Mouse (Mus musculus) granulocyte monocyte progenitor cell, adult 5-6 weeks (primary cell): ENCODE results near the gene Adam15. TPM values are rescaled to one million over a fixed set of nuclear protein-coding genes. Genes with fewer than 3 reads are reported as not detected.

Experiments
- ATAC-seq: replicated peaks from 2 replicates; pipeline ENCODE4 v1.8.0; 2016; ENCODE audit warnings: mild to moderate bottlenecking, moderate TSS enrichment, inconsistent platforms; ENCODE audit not compliant: poor library complexity, severe bottlenecking
- total RNA-seq, 2 experiments: library from RNA; stranded (forward) in 1 of 2; stranded (reverse) in 1 of 2; fragments of 200-712, 200-1000 nt in 1 of 2; fragments of >200 nt in 1 of 2; fragmentation: Nextera tagmentation in 1 of 2; gene quantifications; 2 replicates each; pipeline ENCODE4 v1.2.3; 2014 to 2017

Gene Adam15
- total RNA-seq, 2 experiments from 2014 or later: 34.8 to 42.7 TPM

DNA sequence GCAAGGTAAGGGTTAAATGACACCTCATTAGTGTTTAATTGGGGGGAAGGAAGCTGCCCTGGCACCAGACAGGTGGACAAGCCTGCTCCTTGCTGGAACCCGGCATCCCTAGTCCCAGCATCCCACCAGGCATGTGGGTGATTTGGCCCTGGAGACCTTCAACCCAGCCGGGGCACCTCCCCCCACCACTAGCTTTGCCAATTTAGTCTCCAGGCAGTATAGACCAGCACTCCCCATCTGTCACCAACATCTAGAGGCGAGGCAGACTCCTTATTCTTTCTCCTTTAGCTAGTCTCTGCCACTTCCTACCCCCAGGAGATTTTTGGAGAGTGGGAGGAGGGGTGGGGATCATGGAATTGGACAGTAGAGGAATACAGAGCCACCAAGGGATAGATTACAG, 19.4 kb downstream of the Adam15 start:
- no peak for ATAC-seq

DNA sequence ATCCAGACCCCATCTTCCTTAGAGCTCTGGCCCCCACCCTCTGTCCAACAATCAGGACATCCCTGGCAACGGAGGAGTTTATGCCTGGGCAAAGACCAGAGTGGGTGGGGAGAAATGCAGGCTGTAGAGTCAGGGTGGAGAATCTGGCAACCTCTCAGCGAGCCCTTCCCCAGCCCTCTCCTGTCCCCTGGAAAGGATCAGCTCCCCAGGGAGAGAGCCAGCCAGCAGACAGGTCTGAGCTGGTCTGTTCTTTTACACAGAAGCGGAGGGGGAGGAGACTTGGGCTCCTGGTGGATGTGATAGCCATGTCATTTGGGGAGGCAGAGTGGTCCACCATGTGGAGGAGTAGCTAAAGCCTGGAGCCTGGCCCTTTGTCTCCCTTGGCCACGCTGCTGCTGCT, 21.2 kb downstream of the Adam15 start:
- ATAC-seq: no peak

DNA sequence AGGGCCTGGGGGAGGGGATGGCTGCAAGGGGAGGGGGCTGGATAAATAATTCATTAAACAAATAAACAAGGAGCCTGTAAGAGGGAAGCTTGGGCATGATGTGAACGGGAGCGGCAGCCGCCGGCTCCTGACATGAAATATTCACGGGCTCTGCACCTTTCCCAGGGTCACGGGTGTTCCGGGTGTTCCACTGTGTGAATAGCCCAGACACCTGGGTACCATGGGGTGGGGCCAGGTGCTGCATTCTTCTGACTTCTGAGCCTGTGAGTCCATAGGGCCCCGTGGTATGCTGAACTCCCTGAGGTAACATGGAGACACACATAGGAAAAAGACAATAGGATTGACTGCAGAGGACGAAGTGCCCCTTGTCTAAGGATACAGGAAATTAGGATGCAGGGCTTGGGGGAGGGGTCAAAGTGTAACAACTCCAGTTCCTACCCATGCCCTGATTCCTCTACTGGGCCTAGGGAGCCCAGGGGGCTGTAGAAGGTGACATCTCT, 22.4 kb downstream of the Adam15 start:
- no peak for ATAC-seq

DNA sequence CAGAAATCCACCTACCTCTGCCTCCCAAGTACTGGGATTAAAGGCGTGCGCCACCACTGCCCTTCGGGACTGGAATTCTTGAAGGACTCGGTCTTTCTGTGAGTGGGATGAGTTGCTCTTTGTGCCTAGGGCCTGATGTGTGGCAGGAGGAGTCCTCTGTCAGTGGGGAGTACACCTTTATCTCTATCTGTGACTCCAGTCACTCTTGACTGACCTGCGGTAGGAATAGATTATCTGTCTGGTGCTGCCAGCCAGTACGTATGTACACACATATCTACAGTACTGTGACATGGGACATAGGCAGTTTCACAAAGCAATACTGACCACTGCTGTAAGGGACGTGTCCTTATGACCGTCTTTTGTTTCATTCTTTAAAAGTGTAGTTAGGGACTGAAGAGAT, 23.9 kb downstream of the Adam15 start:
- no peak for ATAC-seq

DNA sequence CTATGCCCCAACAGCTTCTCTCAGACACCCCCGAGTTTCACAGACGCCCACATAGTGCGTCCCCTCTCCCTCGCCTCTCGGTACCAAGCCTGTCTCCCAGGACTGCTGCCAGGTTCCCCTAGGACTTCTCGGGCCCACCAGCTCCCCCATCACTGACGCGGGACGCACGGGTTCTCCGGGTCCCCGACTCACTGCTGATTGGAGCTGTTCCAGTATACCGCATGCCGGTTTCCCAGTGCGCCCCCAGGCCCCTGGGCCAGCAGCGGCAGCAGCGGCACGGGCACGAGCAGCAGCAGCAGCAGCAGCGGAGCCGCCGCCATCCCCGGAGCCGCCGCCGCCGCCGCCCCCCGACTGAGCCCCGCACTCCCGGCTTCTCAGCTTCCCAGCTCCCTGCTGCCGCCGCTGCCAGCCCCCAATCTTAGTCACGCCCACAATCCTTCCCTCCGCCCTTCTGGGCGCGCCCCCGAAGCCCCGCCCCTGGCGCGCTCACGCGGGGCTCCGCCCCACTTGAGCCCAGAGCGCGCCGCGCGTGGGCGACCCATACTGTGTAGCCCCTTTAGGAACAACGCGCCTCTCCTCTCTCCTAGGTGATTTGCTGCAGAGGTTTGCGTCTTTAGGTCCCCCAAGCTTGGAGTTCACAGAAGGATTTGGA, 27.2 kb downstream of the Adam15 start, which contains the start of gene Efna3:
TSS of gene Efna3 (minus strand) at position 452 of the 652 bp plus-strand sequence.
- ATAC-seq: peak; percentile 50

DNA sequence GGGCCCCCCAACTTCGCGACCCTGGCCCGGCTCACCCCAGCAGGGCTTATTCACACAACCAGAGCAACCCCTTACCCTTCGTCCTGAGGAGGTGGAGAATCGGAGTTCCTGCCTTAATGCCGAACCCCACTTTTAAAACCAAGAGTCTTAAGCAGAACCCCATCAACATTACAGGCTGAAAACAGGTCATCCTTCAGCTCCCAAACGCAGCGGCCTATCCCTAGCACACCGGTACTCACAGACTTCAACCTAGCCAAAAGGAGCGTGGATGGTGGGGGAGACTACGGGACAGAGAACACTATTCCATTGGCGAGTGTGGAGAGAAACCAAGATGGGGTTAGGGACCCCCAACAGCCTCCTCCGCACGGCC, 27.7 kb downstream of the Adam15 start:
- no peak for ATAC-seq

DNA sequence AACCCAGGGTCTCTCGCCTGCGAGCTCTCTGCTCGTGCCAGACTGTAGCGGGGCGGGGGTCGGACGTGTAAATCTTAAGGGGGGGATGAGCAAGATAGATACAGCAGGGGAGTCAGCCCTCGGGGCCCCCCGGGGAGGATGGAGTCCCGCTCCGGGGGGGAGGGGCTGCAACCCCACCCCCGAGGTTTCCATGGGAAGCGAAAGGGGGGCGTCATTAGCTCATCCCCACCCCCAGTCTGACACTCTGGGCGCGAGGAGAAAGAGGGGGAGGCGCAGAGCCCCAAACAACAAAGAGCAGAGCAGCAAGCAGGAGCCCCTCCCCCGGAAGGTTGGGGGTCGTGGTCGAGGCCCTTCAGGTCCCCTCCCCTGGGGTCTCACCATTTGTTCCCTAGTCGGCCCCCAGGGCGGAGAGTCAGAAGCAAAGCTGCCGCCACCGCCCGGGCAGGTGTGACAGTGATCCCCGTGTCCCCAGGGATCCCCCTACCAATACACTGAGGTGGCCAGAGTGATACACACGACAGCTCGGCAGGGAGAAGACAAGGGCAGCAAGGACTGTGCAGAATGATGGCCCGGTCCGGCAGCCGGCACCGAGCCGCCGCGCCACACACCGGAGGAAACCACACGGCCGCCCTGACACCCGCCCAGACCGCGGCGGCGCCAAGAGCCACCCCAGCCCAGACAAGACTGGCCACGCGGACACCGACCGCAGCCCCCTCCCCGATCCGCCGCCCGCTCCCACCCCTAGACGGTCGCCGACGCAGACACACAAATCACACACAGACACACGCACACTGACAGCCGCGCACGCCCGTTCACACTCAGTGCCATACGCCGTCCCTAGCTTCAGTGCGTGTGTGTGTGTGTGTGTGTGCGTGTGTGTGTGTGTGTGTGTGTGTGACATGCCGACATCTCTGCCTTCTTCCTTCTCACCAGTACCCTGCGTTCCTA, 28.3 kb downstream of the Adam15 start:
- ATAC-seq: 0 out of 2 replicates have a peak, but pooled peaks have one; percentile 8

DNA sequence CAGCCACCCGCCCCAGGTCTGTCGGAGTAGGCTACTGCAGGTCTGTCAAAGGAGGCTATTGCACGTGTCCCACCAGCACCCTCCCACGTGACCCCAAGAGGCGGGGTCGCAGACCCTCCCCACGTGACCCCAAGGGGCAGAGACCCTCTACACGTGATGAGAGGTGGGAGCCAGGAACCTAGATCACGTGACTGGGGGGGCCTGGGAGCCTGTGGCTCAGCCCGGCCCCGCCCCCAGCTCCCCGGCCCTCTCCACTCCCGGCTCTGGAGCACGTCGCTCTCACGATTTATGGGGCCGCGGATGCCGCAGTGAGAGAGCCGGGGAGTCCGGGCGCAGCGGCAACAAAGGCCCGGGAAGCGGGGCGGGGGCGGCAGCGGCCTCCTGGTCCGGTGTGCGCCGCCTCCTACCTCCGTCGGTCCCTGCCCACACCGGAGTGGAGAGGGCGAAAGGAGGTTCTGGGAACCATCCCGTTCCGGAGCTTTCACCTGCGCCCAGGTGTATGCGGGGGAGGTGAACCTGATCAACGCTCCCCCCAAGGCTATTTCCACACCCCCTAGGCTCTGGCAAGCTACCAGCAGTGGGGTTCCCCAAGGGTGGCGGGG, 29.1 kb downstream of the Adam15 start:
- ATAC-seq: 0 out of 2 replicates have a peak, but pooled peaks have one; percentile 12

DNA sequence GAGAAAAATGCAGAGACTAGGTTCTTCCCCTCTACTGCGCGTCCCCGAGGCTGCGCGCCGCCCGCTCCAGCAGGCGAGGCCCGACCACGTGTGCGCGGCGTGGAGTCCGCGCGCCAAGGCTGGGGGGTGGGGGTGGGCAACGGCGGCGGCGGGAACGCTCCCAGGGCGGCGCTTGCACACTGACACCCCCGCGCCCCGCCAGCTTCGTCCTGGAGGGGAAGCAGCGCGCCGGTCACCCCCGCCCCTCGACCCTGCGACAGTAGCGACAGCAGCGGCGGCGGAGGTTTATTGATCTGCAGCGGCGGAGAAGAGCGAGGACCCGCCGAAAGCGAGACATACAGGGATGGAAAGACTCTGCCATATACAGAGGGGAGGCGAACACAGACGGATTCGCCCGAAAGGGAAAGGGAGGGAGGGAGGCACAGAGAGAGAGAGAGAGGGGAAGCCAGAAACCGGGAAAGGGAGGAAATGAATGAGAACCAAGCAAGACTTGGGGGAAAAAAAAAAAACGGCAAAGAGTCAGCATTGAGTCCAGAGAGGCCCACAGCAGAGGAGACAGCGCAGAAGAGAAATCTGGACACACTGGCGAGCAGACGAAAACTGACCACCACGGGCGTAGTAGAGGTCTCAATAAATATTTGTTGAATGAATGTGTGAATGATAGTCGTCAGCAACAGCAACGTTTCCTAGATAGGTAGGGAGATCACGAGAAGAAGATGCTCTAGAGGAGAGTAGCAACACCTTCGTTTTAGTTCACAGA, 30.0 kb downstream of the Adam15 start:
- 0 out of 2 replicates have a peak, but pooled peaks have one; percentile 13 for ATAC-seq

DNA sequence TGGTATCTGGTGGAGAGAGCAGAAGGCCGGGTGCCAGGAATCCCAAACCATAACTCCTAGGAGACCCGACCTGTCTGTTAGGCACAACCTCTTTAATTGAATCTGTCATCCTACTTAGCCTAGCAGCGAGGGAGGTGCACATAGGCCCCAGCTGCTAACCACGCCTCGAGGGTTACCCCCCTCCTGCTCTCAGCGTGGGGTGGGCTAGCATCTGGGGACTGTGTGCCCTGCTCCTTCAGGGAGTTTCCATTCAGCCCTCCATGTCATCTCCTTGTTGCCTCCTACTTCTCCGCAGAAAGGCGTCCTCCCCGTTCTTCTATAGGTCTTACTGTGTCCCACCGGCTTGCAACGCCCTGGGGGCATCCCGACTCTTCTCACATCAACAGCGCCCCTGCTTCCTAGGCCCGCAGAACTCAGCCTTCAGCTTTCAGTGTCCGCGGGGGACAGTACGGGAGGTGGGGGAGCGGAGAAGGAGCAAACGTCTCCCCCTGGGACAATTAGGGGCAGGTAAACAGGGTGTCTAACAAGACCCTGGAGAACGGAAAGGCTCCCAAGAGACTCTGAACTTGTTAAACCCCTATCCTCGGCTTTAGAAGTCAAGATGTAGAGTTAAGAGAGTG, 30.7 kb downstream of the Adam15 start:
- ATAC-seq: no peak

DNA sequence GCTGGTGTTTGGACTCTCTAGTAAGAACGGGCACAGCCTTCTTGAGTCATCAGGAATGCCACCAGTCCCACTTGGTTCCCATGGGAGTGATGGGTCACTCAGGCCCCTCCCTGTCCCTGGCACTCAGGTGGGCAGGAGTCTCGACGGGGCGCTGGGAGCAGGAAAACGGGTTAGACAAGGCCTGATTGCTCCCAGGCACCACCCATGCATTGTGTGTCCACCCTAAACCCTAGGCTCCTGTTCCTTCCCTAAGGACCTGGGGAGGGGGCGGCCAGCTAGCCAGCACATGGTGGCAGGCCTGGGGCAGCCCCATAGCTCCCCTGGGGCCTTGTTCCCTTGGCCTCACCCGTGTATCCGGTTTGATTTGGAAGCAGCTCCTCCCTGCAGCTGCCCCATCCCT, 31.5 kb downstream of the Adam15 start:
- ATAC-seq: no peak

DNA sequence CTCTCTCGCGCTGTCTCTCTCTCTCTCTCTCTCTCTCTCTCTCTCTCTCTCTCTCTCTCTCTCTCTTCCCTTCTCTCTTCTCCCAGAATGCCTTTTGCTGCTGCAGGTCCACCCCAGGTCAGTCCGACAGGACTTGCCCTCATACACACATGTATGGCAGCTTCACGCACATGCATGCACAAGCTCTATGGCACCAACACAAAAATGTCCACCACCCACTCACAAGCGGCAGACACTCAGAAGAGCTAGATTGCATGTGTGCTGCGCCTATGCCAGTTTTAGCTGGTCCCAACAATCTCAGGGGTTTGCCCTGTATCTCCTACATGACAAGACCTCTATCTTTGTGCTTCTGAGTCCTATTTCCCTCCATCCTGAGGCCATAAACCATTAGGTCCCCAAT, 32.5 kb downstream of the Adam15 start:
- no peak for ATAC-seq

DNA sequence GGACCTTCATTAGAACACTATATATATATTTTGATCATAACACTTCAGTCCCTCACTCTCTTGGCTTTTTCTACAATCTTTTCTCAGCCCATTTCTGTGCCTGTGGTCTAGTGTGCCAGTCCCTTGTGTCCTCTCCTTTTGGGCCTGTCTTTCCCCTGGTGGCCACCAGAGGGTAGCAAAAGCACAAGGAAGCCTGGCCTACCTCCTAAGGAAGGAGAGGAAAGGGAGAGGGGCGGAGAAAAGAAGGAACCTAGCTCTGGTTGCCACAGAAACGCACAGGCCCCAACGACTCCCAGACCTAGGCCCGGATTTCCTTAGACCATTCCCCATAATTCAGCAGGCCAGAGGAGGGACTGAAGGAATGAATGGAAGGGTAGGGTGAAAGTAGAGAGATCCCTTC, 33.0 kb downstream of the Adam15 start:
- ATAC-seq: peak; percentile 71

DNA sequence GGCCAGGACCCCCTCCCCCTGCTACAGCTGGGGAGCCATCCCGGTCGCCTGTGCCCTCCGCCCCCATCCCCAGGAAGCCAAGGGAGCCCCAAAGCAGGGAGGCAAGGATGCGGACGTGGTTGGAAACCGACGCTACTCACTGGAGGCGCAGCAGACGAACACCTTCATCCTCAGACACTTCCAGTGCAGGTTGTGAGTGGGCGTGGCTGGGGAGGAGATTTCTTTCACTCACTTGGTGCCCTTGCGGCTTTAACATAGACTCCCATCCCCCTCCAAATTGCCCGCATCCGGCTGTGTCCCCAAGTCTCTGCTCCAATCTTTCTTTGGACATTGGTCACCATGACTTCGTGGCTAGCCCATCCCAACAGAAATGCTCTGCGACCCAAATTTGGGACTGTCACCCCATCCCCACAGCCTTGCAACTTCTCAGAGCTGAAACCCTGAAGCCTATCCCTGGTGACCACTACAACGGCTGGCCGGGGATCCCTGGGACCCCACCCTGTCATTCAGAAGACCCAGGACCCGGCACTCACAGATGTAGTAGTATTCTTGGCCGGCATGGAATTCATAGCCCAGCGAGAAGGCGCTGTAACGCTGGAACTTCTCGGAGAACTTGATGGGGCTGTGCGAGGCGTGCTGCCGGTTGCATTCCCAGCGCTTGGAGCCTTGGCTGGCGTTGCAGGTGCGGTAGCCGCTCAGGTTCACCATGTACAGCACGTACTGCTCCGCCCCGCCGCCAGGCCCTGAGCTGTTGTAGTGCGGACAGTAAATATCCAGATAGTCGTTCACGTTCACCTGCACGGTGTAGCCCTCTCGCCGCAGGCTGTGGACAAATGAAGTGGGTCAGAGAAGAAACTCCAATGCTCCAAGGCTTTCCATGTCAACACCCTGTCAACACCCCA, 33.6 kb downstream of the Adam15 start:
- no peak for ATAC-seq

DNA sequence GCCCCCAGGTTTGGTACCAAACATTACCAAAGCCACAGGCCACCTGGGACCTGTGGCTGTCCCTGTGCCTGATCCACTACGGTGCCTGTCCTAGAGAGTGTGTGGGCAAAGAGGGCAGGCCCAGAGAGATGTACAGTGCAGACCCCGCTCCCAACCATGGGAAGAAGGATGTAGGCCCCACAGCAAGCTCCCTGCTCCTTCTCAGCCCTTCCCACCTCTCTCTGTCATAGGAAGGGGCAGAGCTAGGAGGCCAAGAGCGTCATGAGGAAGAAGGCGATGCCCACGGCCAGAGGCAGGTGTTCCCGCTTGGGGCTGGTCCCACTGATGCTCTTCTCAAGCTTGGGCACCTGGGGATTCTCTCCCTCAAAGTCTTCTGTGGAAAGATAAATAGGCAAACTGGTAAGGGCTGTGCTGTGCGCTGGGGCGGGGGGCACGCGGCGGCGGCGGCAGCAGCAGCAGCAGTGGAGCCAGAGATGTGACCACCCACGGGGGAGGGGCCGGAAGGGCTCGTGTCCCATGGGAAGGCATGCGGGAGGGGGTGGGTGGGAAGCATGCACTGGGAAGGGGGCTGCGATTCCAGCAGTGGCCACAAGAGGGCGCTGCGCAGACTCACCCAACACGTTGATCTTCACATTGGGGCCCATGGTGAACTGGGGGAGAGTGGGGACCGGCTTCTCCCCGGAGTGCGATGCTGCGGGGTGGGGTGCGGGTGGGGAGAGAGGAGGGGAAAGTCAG, 34.4 kb downstream of the Adam15 start:
- ATAC-seq: peak; percentile 42; the same call in 1 of the 2 replicates

DNA sequence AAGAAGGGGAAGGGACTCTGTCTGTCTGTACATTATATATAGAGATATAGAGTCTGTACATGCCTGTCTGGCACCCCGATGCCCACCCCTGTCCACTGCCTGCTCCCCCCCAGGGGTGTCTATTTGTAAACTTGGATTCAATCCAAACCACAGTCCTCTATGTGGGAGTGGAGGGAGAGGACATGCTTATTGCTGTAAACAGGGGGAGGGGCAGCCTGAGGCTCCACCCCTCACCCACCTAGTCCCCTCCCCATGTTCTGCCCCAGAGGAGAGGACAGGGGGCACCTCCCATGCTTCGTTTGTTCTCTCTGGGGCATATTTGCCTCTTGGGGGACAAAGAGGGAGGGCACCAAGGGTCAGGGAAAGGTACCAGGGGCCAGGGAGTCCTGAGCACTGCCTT, 35.0 kb downstream of the Adam15 start:
- no peak for ATAC-seq

DNA sequence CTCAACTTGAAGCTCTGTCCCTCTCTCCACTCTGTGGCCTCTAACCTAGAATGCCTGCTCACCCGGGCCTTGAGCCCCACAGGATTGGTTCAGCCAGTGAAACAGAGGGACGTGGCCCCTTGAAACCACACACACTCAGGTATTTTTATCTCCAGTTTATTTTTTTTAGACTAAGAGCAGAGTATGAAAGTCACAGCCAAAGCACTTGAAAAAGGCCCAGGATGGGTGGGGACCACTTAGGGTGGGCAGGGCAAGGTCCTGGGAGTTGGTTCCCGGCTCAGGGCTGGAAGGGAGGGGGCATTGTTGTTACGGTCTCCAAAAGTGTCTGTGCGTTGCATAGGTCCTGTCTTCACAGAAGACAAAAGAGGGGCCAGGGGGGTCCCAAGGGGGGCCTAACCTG, 35.5 kb downstream of the Adam15 start:
- ATAC-seq: no peak

DNA sequence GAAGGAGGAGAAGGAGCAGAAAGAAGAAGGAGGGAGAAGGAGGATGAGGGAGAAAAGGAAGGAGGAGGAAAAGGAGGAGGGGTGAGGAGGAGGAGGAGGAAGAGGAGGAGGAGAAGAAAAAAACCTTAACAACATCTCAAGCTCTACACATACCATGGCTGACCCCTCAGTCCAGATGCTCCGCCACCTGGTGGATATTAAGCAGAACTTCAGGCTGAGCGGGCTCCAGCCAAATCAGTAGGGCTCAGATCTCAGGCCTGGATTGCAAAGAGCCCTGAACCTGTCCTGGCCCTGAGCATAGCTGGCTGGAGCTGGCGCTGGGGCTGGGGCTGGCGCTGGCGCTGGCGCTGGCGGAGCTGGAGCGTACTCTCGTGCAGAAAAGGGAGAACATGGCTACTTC, 41.7 kb downstream of the Adam15 start:
- ATAC-seq: peak; percentile 87
